Mouse (Mus musculus): ENCODE measurements at regions not wholly inside any gene's neighbourhood (a gene's known extent, or its start where the extent isn't known, plus 50 kb on each side); places are given as distances from the start of the nearest gene placed in this dataset.

- TF ChIP-seq REST (IDR thresholded peaks at IDR 0.05; ENCODE audit: insufficient read depth, insufficient read length): no peak
- no peak for TF ChIP-seq POLR2AphosphoS2 (IDR thresholded peaks at IDR 0.05; ENCODE audit: insufficient read length, low read depth)
- no peak for TF ChIP-seq MYOD1 (IDR thresholded peaks at IDR 0.05; ENCODE audit: control insufficient read depth in 1 of 3, insufficient read length in 2 of 3, low read depth in 2 of 3)
- no peak for TF ChIP-seq TCF12 (IDR thresholded peaks at IDR 0.05; ENCODE audit: insufficient read depth, poor library complexity, severe bottlenecking)
- no peak for TF ChIP-seq USF1 (IDR thresholded peaks at IDR 0.05; ENCODE audit: low read depth)
- TF ChIP-seq TCF3 (IDR thresholded peaks at IDR 0.05; ENCODE audit: insufficient read length, low read depth): no peak
- TF ChIP-seq E2F4 (IDR thresholded peaks at IDR 0.05; ENCODE audit: insufficient read depth): no peak
- TF ChIP-seq MYOG (IDR thresholded peaks at IDR 0.05; ENCODE audit: control insufficient read depth in 1 of 3, insufficient read depth in 1 of 3, insufficient read length in 2 of 3, low read depth in 2 of 3): no peak
- TF ChIP-seq SRF (IDR thresholded peaks at IDR 0.05; ENCODE audit: control insufficient read depth, insufficient read length, low read depth): no peak
- TF ChIP-seq MAX (IDR thresholded peaks at IDR 0.05; ENCODE audit: low read depth): no peak
- TF ChIP-seq POLR2A (IDR thresholded peaks at IDR 0.05; ENCODE audit: insufficient read length, low read depth): no peak
- TF ChIP-seq CEBPB (IDR thresholded peaks at IDR 0.05; ENCODE audit: insufficient read depth, poor library complexity, severe bottlenecking): no peak
- Histone ChIP-seq H3ac (ENCODE audit: control insufficient read depth, insufficient read length) (no peak overlapping the region), H3K79me2 (ENCODE audit: control insufficient read depth, insufficient read depth) (no peaks in the 10 kb centered on the region), H3K4me2 (ENCODE audit: low read depth) (no peak overlapping the region), H3K36me3 (ENCODE audit: control insufficient read depth, insufficient read depth) (no peaks in the 10 kb centered on the region), H3K4me3 (no peak overlapping the region), H3K27me3 (ENCODE audit: control insufficient read depth, insufficient read depth, insufficient read length) (no peaks in the 10 kb centered on the region)
Observed at GRCm38 (mm10) chr2:61379076-61379475, 199.3 kb upstream of the Tank start.

GRCm38 (mm10) chr2:61378297-61378696 is 200.1 kb upstream of the Tank start:
- no peak overlapping the region for H3K4me2 ChIP-seq (ENCODE audit: low read depth)
- no peaks in the 10 kb centered on the region for H3K27me3 ChIP-seq (ENCODE audit: control insufficient read depth, insufficient read depth, insufficient read length)
- H3ac ChIP-seq (ENCODE audit: control insufficient read depth, insufficient read length): no peak overlapping the region
- no peaks in the 10 kb centered on the region for H3K36me3 ChIP-seq (ENCODE audit: control insufficient read depth, insufficient read depth)
- no peak overlapping the region for H3K4me3 ChIP-seq
- no peaks in the 10 kb centered on the region for H3K79me2 ChIP-seq (ENCODE audit: control insufficient read depth, insufficient read depth)
- TF ChIP-seq TCF3 (IDR thresholded peaks at IDR 0.05; ENCODE audit: insufficient read length, low read depth) (no peak), MAX (IDR thresholded peaks at IDR 0.05; ENCODE audit: low read depth) (no peak), POLR2A (IDR thresholded peaks at IDR 0.05; ENCODE audit: insufficient read length, low read depth) (no peak), CEBPB (IDR thresholded peaks at IDR 0.05; ENCODE audit: insufficient read depth, poor library complexity, severe bottlenecking) (no peak), REST (IDR thresholded peaks at IDR 0.05; ENCODE audit: insufficient read depth, insufficient read length) (no peak), POLR2AphosphoS2 (IDR thresholded peaks at IDR 0.05; ENCODE audit: insufficient read length, low read depth) (no peak), SRF (IDR thresholded peaks at IDR 0.05; ENCODE audit: control insufficient read depth, insufficient read length, low read depth) (no peak), MYOG (IDR thresholded peaks at IDR 0.05; ENCODE audit: control insufficient read depth in 1 of 3, insufficient read depth in 1 of 3, insufficient read length in 2 of 3, low read depth in 2 of 3) (no peak), USF1 (IDR thresholded peaks at IDR 0.05; ENCODE audit: low read depth) (no peak), TCF12 (IDR thresholded peaks at IDR 0.05; ENCODE audit: insufficient read depth, poor library complexity, severe bottlenecking) (no peak), MYOD1 (IDR thresholded peaks at IDR 0.05; ENCODE audit: control insufficient read depth in 1 of 3, insufficient read length in 2 of 3, low read depth in 2 of 3) (no peak), E2F4 (IDR thresholded peaks at IDR 0.05; ENCODE audit: insufficient read depth) (no peak)

GRCm38 (mm10) chr2:61377756-61378155 is 200.6 kb upstream of the Tank start:
- Histone ChIP-seq H3ac (ENCODE audit: control insufficient read depth, insufficient read length) (no peak overlapping the region), H3K4me2 (ENCODE audit: low read depth) (no peak overlapping the region), H3K4me3 (no peak overlapping the region), H3K27me3 (ENCODE audit: control insufficient read depth, insufficient read depth, insufficient read length) (no peaks in the 10 kb centered on the region), H3K79me2 (ENCODE audit: control insufficient read depth, insufficient read depth) (no peaks in the 10 kb centered on the region), H3K36me3 (ENCODE audit: control insufficient read depth, insufficient read depth) (no peaks in the 10 kb centered on the region)
- TF ChIP-seq TCF3 (IDR thresholded peaks at IDR 0.05; ENCODE audit: insufficient read length, low read depth) (no peak), POLR2A (IDR thresholded peaks at IDR 0.05; ENCODE audit: insufficient read length, low read depth) (no peak), TCF12 (IDR thresholded peaks at IDR 0.05; ENCODE audit: insufficient read depth, poor library complexity, severe bottlenecking) (no peak)

- H3ac ChIP-seq (ENCODE audit: control insufficient read depth, insufficient read length): no peak overlapping the region
- H3K4me3 ChIP-seq: no peak overlapping the region
- no peaks in the 10 kb centered on the region for H3K36me3 ChIP-seq (ENCODE audit: control insufficient read depth, insufficient read depth)
- TF ChIP-seq E2F4 (IDR thresholded peaks at IDR 0.05; ENCODE audit: insufficient read depth) (no peak), MYOG (IDR thresholded peaks at IDR 0.05; ENCODE audit: control insufficient read depth in 1 of 3, insufficient read depth in 1 of 3, insufficient read length in 2 of 3, low read depth in 2 of 3) (no peak), MAX (IDR thresholded peaks at IDR 0.05; ENCODE audit: low read depth) (no peak), TCF3 (IDR thresholded peaks at IDR 0.05; ENCODE audit: insufficient read length, low read depth) (no peak), CEBPB (IDR thresholded peaks at IDR 0.05; ENCODE audit: insufficient read depth, poor library complexity, severe bottlenecking) (no peak), POLR2AphosphoS2 (IDR thresholded peaks at IDR 0.05; ENCODE audit: insufficient read length, low read depth) (no peak), TCF12 (IDR thresholded peaks at IDR 0.05; ENCODE audit: insufficient read depth, poor library complexity, severe bottlenecking) (no peak), REST (IDR thresholded peaks at IDR 0.05; ENCODE audit: insufficient read depth, insufficient read length) (no peak), USF1 (IDR thresholded peaks at IDR 0.05; ENCODE audit: low read depth) (no peak), MYOD1 (IDR thresholded peaks at IDR 0.05; ENCODE audit: control insufficient read depth in 1 of 3, insufficient read length in 2 of 3, low read depth in 2 of 3) (no peak), SRF (IDR thresholded peaks at IDR 0.05; ENCODE audit: control insufficient read depth, insufficient read length, low read depth) (no peak), POLR2A (IDR thresholded peaks at IDR 0.05; ENCODE audit: insufficient read length, low read depth) (no peak)
- no peak overlapping the region for H3K4me2 ChIP-seq (ENCODE audit: low read depth)
- H3K27me3 ChIP-seq (ENCODE audit: control insufficient read depth, insufficient read depth, insufficient read length): no peaks in the 10 kb centered on the region
- no peaks in the 10 kb centered on the region for H3K79me2 ChIP-seq (ENCODE audit: control insufficient read depth, insufficient read depth)
Observed at GRCm38 (mm10) chr2:61362606-61363005, 215.8 kb upstream of the Tank start.

GRCm38 (mm10) chr2:61361394-61361793 is 217.0 kb upstream of the Tank start:
- Histone ChIP-seq H3ac (ENCODE audit: control insufficient read depth, insufficient read length) (no peak overlapping the region), H3K36me3 (ENCODE audit: control insufficient read depth, insufficient read depth) (no peaks in the 10 kb centered on the region), H3K79me2 (ENCODE audit: control insufficient read depth, insufficient read depth) (no peaks in the 10 kb centered on the region), H3K4me2 (ENCODE audit: low read depth) (no peak overlapping the region), H3K4me3 (no peak overlapping the region), H3K27me3 (ENCODE audit: control insufficient read depth, insufficient read depth, insufficient read length) (no peaks in the 10 kb centered on the region)
- TF ChIP-seq CEBPB (IDR thresholded peaks at IDR 0.05; ENCODE audit: insufficient read depth, poor library complexity, severe bottlenecking) (no peak), TCF12 (IDR thresholded peaks at IDR 0.05; ENCODE audit: insufficient read depth, poor library complexity, severe bottlenecking) (no peak), USF1 (IDR thresholded peaks at IDR 0.05; ENCODE audit: low read depth) (no peak), SRF (IDR thresholded peaks at IDR 0.05; ENCODE audit: control insufficient read depth, insufficient read length, low read depth) (no peak), POLR2A (IDR thresholded peaks at IDR 0.05; ENCODE audit: insufficient read length, low read depth) (no peak), POLR2AphosphoS2 (IDR thresholded peaks at IDR 0.05; ENCODE audit: insufficient read length, low read depth) (no peak), REST (IDR thresholded peaks at IDR 0.05; ENCODE audit: insufficient read depth, insufficient read length) (no peak), MAX (IDR thresholded peaks at IDR 0.05; ENCODE audit: low read depth) (no peak), MYOD1 (IDR thresholded peaks at IDR 0.05; ENCODE audit: control insufficient read depth in 1 of 3, insufficient read length in 2 of 3, low read depth in 2 of 3) (no peak), TCF3 (IDR thresholded peaks at IDR 0.05; ENCODE audit: insufficient read length, low read depth) (no peak), E2F4 (IDR thresholded peaks at IDR 0.05; ENCODE audit: insufficient read depth) (no peak), MYOG (IDR thresholded peaks at IDR 0.05; ENCODE audit: control insufficient read depth in 1 of 3, insufficient read depth in 1 of 3, insufficient read length in 2 of 3, low read depth in 2 of 3) (no peak)
